Mouse (Mus musculus) hindbrain, postnatal 0 days (tissue): Measurements from ENCODE around the gene Neurl1a. TPM values are rescaled to one million over a fixed set of nuclear protein-coding genes. Genes with fewer than 3 reads are reported as not detected.

Experiments used
- ATAC-seq: fragments of 200-750 bp; cut with Nextera tagmentation; 2 replicates; pipeline ENCODE4 v1.8.0; 2017; ENCODE audit warnings: mild to moderate bottlenecking, moderate TSS enrichment, moderate library complexity
- DNase-seq: peaks from one replicate; pipeline ENCODE4 v3.0.0-alpha.2; 2015; ENCODE audit warnings: low spot score
- H3K27ac ChIP-seq: fragments of 300-500 bp; sonication (generic); 2 replicates; pipeline ENCODE4 v1.5.1; 2014; ENCODE audit warnings: mild to moderate bottlenecking
- H3K27me3 ChIP-seq: fragments of 300-500 bp; sonication (generic); 2 replicates; pipeline ENCODE4 v1.6.1; 2014; ENCODE audit warnings: low read length, mixed read lengths; ENCODE audit not compliant: insufficient read depth
- H3K36me3 ChIP-seq: fragments of 300-500 bp; sonication (generic); 2 replicates; pipeline ENCODE4 v1.6.1; 2014; ENCODE audit warnings: low read length, mixed read lengths; ENCODE audit not compliant: insufficient read depth
- H3K4me1 ChIP-seq: fragments of 300-500 bp; sonication (generic); 2 replicates; pipeline ENCODE4 v1.6.1; 2014; ENCODE audit warnings: antibody characterized with exemption, low read length, mixed read lengths; ENCODE audit not compliant: insufficient read depth
- H3K4me2 ChIP-seq: fragments of 300-500 bp; sonication (generic); 2 replicates; pipeline ENCODE4 v1.6.1; 2014; ENCODE audit warnings: low read depth, mild to moderate bottlenecking, low read length, moderate library complexity, mixed read lengths
- H3K4me3 ChIP-seq: fragments of 300-500 bp; sonication (generic); 2 replicates; pipeline ENCODE4 v1.5.1; 2014; ENCODE audit warnings: low read length
- H3K9ac ChIP-seq: fragments of 300-500 bp; sonication (generic); replicated peaks from 2 replicates; pipeline ENCODE4 v1.6.1; 2014; ENCODE audit warnings: mild to moderate bottlenecking, low read length, moderate library complexity, mixed read lengths
- H3K9me3 ChIP-seq: fragments of 300-500 bp; sonication (generic); 2 replicates; pipeline ENCODE4 v1.6.1; 2016; ENCODE audit warnings: low read length, mixed read lengths
- CTCF ChIP-seq: IDR thresholded peaks from 2 replicates; pipeline ENCODE4 v1.5.1; 2016; ENCODE audit warnings: antibody characterized with exemption, control low read depth, low read depth
- WGBS: fragments of 180-500 bp; shearing (Covaris S2); extraction: QIAGEN DNeasy Blood & Tissue Kit; methylation state at CpG from one replicate; pipeline ENCODE4 v1.1.7; 2014; 5-methylcytosine and 5-hydroxymethylcytosine counted together
- polyA plus RNA-seq: library from polyadenylated mRNA; unstranded; fragments of >200 nt; fragmentation: Nextera tagmentation; extraction: Ambion mirVana; gene quantifications from 2 replicates; pipeline ENCODE4 v1.2.1, GENCODE M21; 2015
- total RNA-seq: library from RNA; depleted of rRNA; stranded (reverse); fragments of >200 nt; gene quantifications from 2 replicates; pipeline ENCODE4 v1.2.3, GENCODE M21; 2014

Neurl1a gene
- total and polyA plus RNA-seq, 2 experiments from 2014 or later: 16.2 to 114 TPM

DNA sequence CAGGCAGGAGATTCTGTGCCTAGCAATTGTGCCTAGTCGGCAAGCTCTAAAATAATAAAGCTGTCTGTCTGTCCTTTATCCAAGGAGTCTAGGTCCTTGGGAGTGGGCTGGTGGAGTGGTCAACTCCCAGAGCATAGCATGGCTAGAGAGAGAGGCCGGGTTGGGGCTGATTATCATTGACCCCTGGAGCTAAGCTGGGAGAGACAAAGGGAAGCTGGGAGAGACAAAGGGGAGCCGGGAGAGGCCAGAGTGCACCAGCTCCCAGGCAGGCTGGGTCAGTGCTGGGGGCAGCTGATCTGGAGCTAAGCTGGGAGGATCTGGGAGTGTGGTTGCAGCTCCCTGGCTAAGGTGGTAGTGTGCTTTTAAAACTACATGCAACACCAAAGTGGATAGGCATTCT is 11.9 kb upstream of the Neurl1a start:
- Histone ChIP-seq H3K9me3 (no peaks in the 10 kb centered on the region), H3K4me2 (no peak overlapping the region), H3K27me3 (no peaks in the 10 kb centered on the region), H3K36me3 (no peaks in the 10 kb centered on the region), H3K9ac (no peak overlapping the region), H3K4me1 (no peaks in the 10 kb centered on the region), H3K4me3 (no peak overlapping the region), H3K27ac (no peak overlapping the region)
- ATAC-seq (no peak), DNase-seq (no peak)
- no peak for TF ChIP-seq CTCF
- WGBS: 16% methylated on average over 3 of the region's 3 CpGs

DNA sequence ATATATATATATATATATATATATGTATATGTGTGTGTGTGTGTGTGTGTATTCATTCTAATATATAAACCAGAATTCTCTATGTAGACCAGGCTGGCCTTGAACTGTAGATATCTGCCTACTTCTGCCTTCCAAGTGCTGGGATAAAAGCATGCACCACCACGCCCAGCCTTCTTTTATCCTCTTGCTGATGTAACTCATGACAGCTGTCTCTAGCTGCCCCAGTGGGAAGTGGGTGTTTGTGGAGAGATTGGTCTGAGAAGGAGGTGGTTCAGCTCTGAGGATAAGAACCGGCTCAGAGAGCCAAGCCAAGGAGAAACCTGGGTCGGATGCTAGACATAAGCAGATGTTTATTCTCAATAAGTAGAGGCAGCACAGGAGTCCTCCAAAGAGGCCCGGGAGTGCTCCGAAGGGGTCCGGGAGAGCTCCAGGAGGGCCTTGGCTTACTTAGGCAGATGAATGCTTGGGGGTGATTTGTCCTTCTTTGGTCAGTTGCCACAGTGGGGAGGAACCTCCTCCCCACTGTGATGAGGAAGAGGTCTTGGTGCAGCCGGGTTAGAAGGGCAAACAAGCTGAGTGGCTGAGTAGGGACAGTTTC is 10.9 kb upstream of the Neurl1a start:
- no peaks in the 10 kb centered on the region for H3K4me1 ChIP-seq
- no peak for ATAC-seq
- H3K27ac ChIP-seq: no peak overlapping the region
- 56% methylated on average over 7 of the region's 7 CpGs for WGBS
- no peak overlapping the region for H3K9ac ChIP-seq
- no peaks in the 10 kb centered on the region for H3K9me3 ChIP-seq
- no peak overlapping the region for H3K4me3 ChIP-seq
- H3K4me2 ChIP-seq: peak overlapping the region; percentile 6; the same call in 1 of the 2 replicates
- no peak for DNase-seq
- no peaks in the 10 kb centered on the region for H3K36me3 ChIP-seq
- TF ChIP-seq CTCF: no peak
- H3K27me3 ChIP-seq: no peaks in the 10 kb centered on the region

DNA sequence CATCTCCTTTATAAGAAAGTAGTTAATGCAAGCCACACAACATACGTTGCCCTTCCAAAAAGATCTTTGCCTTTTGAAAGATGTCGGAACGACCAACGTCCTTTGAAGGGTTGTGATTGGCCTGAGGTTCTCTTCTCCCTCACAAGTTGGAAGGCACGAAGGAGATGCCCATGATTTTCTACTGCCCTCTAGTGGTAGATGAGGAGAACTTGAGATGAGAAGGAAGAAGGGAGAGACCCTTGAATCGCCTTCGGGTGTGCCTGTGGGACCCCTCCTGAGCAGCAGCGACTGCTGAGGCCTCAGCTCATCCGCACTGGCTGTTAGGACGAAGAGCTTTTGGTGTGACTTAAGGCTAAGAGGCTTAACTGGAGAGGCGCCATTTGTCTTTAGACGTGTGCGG is 10.4 kb upstream of the Neurl1a start:
- peak overlapping the region; percentile 6 for H3K4me2 ChIP-seq
- H3K27me3 ChIP-seq: no peaks in the 10 kb centered on the region
- no peaks in the 10 kb centered on the region for H3K4me1 ChIP-seq
- DNase-seq (peak; percentile 75), ATAC-seq (peak; percentile 32; the same call in 1 of the 2 replicates)
- 11% methylated on average over 13 of the region's 13 CpGs for WGBS
- TF ChIP-seq CTCF: peak; percentile 87
- H3K9me3 ChIP-seq: no peaks in the 10 kb centered on the region
- H3K4me3 ChIP-seq: no peak overlapping the region
- H3K27ac ChIP-seq: no peak overlapping the region
- no peak overlapping the region for H3K9ac ChIP-seq
- no peaks in the 10 kb centered on the region for H3K36me3 ChIP-seq

DNA sequence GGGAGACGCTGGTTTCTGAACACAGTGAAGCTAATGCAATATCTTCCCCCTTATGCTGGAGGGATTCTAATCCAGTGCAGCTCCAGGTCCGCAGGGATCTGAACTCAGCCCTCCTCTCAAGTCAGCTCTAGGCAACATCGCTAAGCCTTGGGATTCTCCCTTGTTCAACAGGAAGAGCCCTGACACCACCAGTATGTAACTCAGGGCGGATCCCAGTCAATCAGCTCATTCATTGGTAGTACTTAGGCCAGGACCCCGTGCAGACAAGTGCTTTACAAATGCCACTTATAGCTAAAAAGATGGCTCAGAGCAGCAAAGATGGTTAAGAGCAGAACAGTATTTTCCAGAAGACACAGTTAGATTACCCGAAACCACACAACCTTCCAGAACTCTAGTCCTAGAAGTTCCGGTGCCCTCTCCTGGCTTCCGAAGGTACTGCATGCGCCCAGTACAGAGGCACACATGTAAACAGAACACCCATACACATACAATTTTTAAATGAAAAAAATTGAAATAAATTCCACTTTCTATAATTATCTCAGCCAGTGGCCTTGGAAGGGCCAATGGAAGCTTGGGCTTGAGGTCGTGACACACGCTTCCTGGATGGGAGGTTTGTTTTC is 9.7 kb upstream of the Neurl1a start:
- peak; percentile 79 for ATAC-seq

DNA sequence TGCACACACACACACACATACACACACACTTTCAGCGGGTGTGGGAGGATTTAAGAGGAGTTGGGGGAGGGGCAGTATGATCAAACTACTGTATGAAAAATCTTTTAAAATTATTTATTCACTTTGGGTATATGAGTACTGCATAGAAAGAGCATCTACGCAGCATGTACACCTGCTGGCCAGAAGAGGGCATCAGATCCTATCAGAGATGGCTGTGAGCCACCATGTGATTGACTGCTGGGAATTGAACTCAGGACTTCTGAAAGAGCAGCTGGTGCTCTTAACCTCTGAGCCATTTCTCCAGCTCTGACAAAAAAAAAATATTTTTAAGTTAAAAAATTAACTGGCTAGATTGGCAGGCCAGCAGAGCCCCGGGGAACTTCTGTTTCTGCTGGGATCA is 4.1 kb upstream of the Neurl1a start:
- WGBS: 56% methylated on average over 3 of the region's 3 CpGs
- DNase-seq (peak; percentile 57), ATAC-seq (no peak)
- H3K4me3 ChIP-seq: no peak overlapping the region
- no peaks in the 10 kb centered on the region for H3K4me1 ChIP-seq
- TF ChIP-seq CTCF: peak; percentile 68
- no peak overlapping the region for H3K27ac ChIP-seq
- no peaks in the 10 kb centered on the region for H3K27me3 ChIP-seq
- no peak overlapping the region for H3K4me2 ChIP-seq
- no peak overlapping the region for H3K9ac ChIP-seq
- H3K9me3 ChIP-seq: no peaks in the 10 kb centered on the region
- H3K36me3 ChIP-seq: no peaks in the 10 kb centered on the region

More for the DNA sequence above, 9.7 kb upstream of the Neurl1a start:
- Histone ChIP-seq H3K27me3 (no peaks in the 10 kb centered on the region), H3K4me1 (no peaks in the 10 kb centered on the region), H3K9ac (no peak overlapping the region), H3K4me2 (peak overlapping the region; percentile 6), H3K27ac (no peak overlapping the region), H3K36me3 (no peaks in the 10 kb centered on the region), H3K9me3 (no peaks in the 10 kb centered on the region), H3K4me3 (no peak overlapping the region)
- TF ChIP-seq CTCF: peak; percentile 91
- peak; percentile 90 for DNase-seq
- WGBS: 24% methylated on average over 11 of the region's 11 CpGs

DNA sequence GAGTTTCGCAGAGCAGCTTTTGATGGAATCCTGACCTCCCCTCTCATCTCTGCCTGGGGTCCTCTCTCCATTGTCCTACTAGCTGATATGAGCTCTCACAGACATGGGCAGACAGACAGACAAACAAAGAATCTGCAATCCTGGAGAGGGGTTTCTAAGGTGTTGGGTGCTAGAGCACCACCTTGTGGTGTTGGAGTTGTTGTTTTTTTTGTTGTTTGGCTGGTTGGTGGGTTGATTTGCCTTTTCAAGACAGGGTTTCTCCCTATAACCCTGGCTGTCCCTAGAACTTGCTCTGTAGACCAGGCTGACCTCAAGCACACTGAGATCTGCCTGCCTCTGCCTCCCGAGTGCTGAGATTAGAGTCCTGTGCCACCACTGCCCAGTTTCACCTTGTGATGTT is 3.1 kb upstream of the Neurl1a start:
- 77% methylated on average over 2 of the region's 2 CpGs for WGBS
- TF ChIP-seq CTCF: peak; percentile 42
- H3K4me3 ChIP-seq: no peak overlapping the region

More for the DNA sequence above, 3.1 kb upstream of the Neurl1a start:
- no peak overlapping the region for H3K27ac ChIP-seq
- ATAC-seq (no peak), DNase-seq (no peak)
- no peak overlapping the region for H3K9ac ChIP-seq
- no peak overlapping the region for H3K4me2 ChIP-seq
- H3K4me1 ChIP-seq: no peaks in the 10 kb centered on the region
- H3K9me3 ChIP-seq: no peaks in the 10 kb centered on the region
- 0 out of 2 replicates have a peak, but pooled peaks cover under 1% of the 10 kb centered on the region for H3K27me3 ChIP-seq
- no peaks in the 10 kb centered on the region for H3K36me3 ChIP-seq
